Mouse (Mus musculus): ENCODE results near the gene Ttk.

DNA sequence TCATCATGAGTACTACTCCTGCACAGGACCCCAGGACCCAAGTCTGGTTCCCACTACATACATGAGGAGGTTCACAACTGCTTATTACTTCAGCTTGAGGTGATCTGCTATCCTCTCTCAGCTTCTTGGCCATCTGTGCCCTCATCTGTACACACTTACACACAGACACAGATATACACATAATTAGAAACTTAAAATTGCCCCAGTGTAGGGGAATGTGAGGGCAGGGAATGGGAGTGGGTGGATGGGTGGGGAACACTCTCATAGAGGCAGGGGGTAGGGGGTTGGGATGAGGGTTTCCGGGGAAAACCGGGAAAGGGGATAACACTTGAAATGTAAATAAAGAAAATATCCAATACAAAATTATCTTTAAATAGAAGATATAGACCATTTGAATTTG is 75.3 kb downstream of the Ttk start:
- TF ChIP-seq FLI1 (IDR thresholded peaks at IDR 0.05; ENCODE audit: low read length) (no peak), GATA1 (IDR thresholded peaks at IDR 0.05; ENCODE audit: borderline replicate concordance, low read length) (no peak)
